8 mouse cellular contexts compared by ENCODE assay signal in the genomic region with DNA sequence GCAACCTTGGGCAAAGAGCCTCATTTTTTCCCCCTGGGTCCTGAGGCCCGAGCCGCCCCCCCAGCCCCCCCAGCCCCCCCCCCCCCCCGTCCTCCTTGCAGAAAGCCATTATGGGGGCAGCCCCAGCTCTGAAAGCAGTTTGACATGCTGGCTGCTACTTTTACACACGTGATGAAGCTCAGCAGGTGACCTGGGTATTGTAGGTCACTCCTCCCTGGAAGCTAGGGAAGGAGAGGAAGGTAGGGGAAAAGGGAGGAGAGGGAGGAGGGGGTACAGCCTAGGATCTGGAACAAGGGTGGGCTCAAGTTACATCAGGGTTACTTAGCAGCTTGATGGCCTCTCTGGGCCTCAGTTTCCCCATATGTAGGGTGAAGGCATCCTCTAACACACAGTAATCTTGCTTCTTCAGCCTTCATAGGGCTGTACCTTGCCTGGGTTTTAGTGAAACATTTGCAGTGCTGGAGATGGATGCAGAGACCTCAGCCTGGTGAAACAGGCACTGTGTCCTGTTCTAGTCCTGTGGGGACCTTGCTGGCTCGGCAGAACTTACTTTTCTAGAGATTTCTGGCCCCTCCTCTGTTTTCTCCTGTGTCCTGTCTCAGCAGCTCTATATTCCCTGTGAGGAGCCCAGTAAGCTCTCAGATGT.
DNase-seq lines count a peak whose midpoint lies in the region; ATAC-seq lines count a peak whose summit lies in the region.

No protein-coding gene starts in this region.

- H3K4me3 ChIP-seq in heart, embryonic 15.5 days: no peak overlapping the region
- 0 out of 2 replicates have a peak overlapping the region, but pooled peaks have one; percentile 10 for H3K4me3 ChIP-seq in embryonic facial prominence, embryonic 13.5 days
- no peak overlapping the region for H3K4me3 ChIP-seq in hindbrain, embryonic 11.5 days (ENCODE audit: low read depth, low read length)
- no peak overlapping the region for H3K4me3 ChIP-seq in midbrain, embryonic 13.5 days (replicated peaks)

- peaks cover 27% of the 10 kb centered on the region for H3K27me3 ChIP-seq in heart, embryonic 15.5 days
- no peaks in the 10 kb centered on the region for H3K27me3 ChIP-seq in embryonic facial prominence, embryonic 13.5 days
- H3K27me3 ChIP-seq in hindbrain, embryonic 11.5 days (ENCODE audit: control insufficient read depth, insufficient read depth, low read length): no peaks in the 10 kb centered on the region
- peaks cover 5% of the 10 kb centered on the region for H3K27me3 ChIP-seq in midbrain, embryonic 13.5 days

- WGBS in heart, embryonic 15.5 days: 12% methylated on average over 4 of the region's 5 CpGs
- WGBS in embryonic facial prominence, embryonic 13.5 days: 5% methylated on average over 5 of the region's 5 CpGs
- WGBS in hindbrain, embryonic 11.5 days: 3% methylated on average over 3 of the region's 5 CpGs
- 6% methylated on average over 5 of the region's 5 CpGs for WGBS in midbrain, embryonic 13.5 days

- H3K36me3 ChIP-seq in heart, embryonic 15.5 days: no peaks in the 10 kb centered on the region
- H3K36me3 ChIP-seq in embryonic facial prominence, embryonic 13.5 days: no peaks in the 10 kb centered on the region
- H3K36me3 ChIP-seq in hindbrain, embryonic 11.5 days (ENCODE audit: control insufficient read depth, insufficient read depth, low read length): no peaks in the 10 kb centered on the region
- no peaks in the 10 kb centered on the region for H3K36me3 ChIP-seq in midbrain, embryonic 13.5 days

- no peaks in the 10 kb centered on the region for H3K9me3 ChIP-seq in heart, embryonic 15.5 days (replicated peaks)
- no peaks in the 10 kb centered on the region for H3K9me3 ChIP-seq in embryonic facial prominence, embryonic 13.5 days
- no peaks in the 10 kb centered on the region for H3K9me3 ChIP-seq in hindbrain, embryonic 11.5 days (ENCODE audit: control insufficient read depth, low read length)
- no peaks in the 10 kb centered on the region; the same call in 1 of the 2 replicates for H3K9me3 ChIP-seq in midbrain, embryonic 13.5 days

- H3K27ac ChIP-seq in heart, embryonic 15.5 days: peak overlapping the region; percentile 32
- peak overlapping the region; percentile 82 for H3K27ac ChIP-seq in embryonic facial prominence, embryonic 13.5 days
- H3K27ac ChIP-seq in hindbrain, embryonic 11.5 days (ENCODE audit: low read depth, low read length): peak overlapping the region; percentile 81
- H3K27ac ChIP-seq in midbrain, embryonic 13.5 days: peak overlapping the region; percentile 83

- no peak overlapping the region for H3K9ac ChIP-seq in heart, embryonic 15.5 days
- H3K9ac ChIP-seq in embryonic facial prominence, embryonic 13.5 days: 0 out of 2 replicates have a peak overlapping the region, but pooled peaks have one; percentile 49
- H3K9ac ChIP-seq in hindbrain, embryonic 11.5 days (ENCODE audit: low read depth, low read length): peak overlapping the region; percentile 44
- 0 out of 2 replicates have a peak overlapping the region, but pooled peaks have one; percentile 8 for H3K9ac ChIP-seq in midbrain, embryonic 13.5 days (replicated peaks)

- H3K4me1 ChIP-seq in heart, embryonic 15.5 days (replicated peaks): peaks cover 29% of the 10 kb centered on the region
- peaks cover 39% of the 10 kb centered on the region for H3K4me1 ChIP-seq in embryonic facial prominence, embryonic 13.5 days
- H3K4me1 ChIP-seq in hindbrain, embryonic 11.5 days (replicated peaks; ENCODE audit: control insufficient read depth, insufficient read depth, low read length): peaks cover 12% of the 10 kb centered on the region
- peaks cover 33% of the 10 kb centered on the region for H3K4me1 ChIP-seq in midbrain, embryonic 13.5 days (replicated peaks)

- no peak for ATAC-seq in heart, embryonic 15.5 days (replicated peaks; ENCODE audit: insufficient number of reproducible peaks, insufficient read depth, low FRiP score, low read depth)
- peak; percentile 3; the same call in 1 of the 2 replicates for ATAC-seq in embryonic facial prominence, embryonic 13.5 days (ENCODE audit: insufficient number of reproducible peaks, insufficient read depth, low FRiP score, low TSS enrichment, low read depth)
- ATAC-seq in hindbrain, embryonic 11.5 days (ENCODE audit: low FRiP score): peak; percentile 53; the same call in 1 of the 2 replicates
- ATAC-seq in midbrain, embryonic 13.5 days: peak; percentile 10; the same call in 1 of the 2 replicates

- no peak overlapping the region for H3K4me2 ChIP-seq in heart, embryonic 15.5 days
- peak overlapping the region; percentile 31; the same call in 1 of the 2 replicates for H3K4me2 ChIP-seq in embryonic facial prominence, embryonic 13.5 days
- H3K4me2 ChIP-seq in hindbrain, embryonic 11.5 days (replicated peaks; ENCODE audit: low read depth, low read length): no peak overlapping the region
- H3K4me2 ChIP-seq in midbrain, embryonic 13.5 days (replicated peaks): 0 out of 2 replicates have a peak overlapping the region, but pooled peaks have one; percentile 15

- intact Hi-C loops in heart, postnatal 25 days (cut with DNase I): no loop called here
- intact Hi-C loops in gastrocnemius, postnatal 36 days (cut with DNase I): no loop called here

- no peak for DNase-seq in heart, postnatal 25 days (ENCODE audit: low spot score)
- peak; percentile 52 for DNase-seq in hindbrain, embryonic 11.5 days (ENCODE audit: low spot score)
- no peak for DNase-seq in frontal cortex, postnatal 14 days (ENCODE audit: low spot score in 2 of 2)
- DNase-seq in cerebellum, adult 8-10 months: no peak
- no peak for DNase-seq in gastrocnemius, postnatal 36 days

Comparison
In these comparisons a context has a peak if more than half of its experiments do, and no peak if none do; other contexts are left out.
1. H3K27ac ChIP-seq: peak in every context shown above with its lines; median percentile 83 in midbrain, embryonic 13.5 days; 82 in embryonic facial prominence, embryonic 13.5 days; 81 in hindbrain, embryonic 11.5 days; 32 in heart, embryonic 15.5 days.
2. H3K4me2 ChIP-seq: peak in embryonic facial prominence, embryonic 13.5 days (single experiment) and midbrain, embryonic 13.5 days (single experiment); none in heart, embryonic 15.5 days (single experiment) and hindbrain, embryonic 11.5 days (single experiment).